Mouse (Mus musculus): Measurements from ENCODE around the gene Oprl1.

The Oprl1 gene

DNA sequence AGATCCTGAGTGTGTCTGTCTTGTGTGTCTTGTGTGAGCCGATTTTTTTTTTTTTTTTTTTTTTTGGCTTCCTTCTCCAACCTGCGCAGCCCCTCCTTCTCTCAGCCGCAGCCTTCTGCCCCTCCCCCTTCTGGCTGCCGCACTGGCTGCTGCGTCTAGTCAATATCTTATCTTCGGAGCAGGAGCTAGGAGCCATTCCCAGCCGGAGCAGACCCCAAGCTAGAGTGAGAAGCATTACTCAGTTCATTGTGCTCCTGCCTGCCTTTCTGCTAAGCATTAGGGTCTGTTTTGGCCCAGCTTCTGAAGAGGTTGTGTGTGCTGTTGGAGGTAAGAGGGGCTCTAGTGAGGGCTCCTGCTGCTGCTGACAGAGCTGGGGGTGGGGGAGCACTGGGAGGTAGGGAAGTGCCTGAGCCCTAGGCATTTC lies at the start of gene Oprl1:
TSS of gene Oprl1 (plus strand) at position 114 of the 424 bp plus-strand sequence.
- DNase-seq = peak; percentile 80

DNA sequence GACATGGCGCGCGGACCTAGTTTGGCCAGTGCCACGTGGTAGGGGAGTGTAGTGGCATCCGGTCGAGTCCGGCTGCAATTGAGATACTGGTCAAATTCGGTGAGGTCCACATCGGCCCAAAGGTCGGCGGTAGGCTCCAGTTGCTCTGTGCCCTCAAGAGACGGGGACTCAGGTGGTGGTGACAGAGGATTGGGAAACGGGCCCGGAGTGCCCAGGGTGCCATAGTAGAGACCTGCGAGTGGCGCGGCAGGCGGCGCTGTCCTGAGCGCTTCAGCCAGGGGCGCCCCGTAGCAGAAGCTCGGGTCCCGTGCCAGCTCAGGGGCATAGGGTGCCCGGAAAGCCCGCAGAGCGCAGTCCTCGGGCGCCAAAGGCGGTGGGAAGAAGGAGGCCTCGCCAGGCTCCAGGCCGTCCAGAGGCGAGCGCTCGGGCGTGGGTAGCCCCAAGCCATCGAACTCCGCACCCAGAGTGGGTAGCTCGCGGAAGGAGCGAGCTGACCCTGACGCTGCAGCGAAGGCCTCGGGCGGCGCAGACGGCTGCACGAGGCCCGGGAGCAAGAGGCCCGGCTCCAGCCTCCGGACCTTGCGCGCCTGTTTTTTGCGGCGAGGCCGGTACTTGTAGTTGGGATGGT lies 44.4 kb upstream of the Oprl1 start:
- DNase-seq = no peak

DNA sequence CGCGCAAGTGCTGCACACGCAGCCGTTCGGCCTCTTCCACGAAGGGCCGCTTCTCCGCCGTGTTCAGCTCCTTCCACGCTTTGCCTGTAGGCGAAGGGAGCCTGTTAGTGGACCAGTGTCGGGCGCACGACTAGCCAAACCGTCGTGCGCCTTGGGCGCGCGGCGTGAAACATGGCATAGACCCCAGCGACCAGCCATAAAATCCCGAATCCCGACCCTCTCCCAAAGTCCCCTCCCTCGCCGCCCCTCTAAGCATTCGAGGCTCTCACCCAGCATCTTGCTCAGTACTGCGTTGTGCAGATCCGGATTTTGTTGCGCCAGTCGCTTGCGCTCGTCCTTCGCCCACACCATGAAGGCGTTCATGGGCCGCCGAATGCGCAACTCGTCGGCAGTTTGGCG lies 43.9 kb upstream of the Oprl1 start:
- DNase-seq = no peak

DNA sequence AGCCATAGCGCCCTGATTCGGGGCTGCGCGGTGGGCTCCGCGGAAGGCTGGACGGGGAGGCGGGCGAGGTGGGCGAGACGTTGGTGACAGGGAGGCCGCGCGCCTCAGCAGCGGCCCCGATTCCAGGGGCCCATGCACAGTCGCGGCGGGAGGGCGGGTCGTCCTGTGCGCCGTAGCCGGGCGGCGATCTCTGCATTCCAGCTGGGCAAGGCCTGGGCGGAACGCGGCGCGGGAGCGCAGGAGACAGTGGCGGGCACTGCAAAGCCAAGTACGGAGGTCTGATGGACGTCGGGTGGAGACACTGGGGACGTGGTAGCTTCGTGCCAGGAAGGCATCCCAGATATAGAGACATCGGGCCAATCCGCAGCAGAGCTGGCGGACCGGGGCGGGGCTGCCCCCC lies 43.5 kb upstream of the Oprl1 start, which contains the start of gene Sox18:
TSS of gene Sox18 (minus strand) at position 315 of the 400 bp plus-strand sequence.
- no peak for DNase-seq

DNA sequence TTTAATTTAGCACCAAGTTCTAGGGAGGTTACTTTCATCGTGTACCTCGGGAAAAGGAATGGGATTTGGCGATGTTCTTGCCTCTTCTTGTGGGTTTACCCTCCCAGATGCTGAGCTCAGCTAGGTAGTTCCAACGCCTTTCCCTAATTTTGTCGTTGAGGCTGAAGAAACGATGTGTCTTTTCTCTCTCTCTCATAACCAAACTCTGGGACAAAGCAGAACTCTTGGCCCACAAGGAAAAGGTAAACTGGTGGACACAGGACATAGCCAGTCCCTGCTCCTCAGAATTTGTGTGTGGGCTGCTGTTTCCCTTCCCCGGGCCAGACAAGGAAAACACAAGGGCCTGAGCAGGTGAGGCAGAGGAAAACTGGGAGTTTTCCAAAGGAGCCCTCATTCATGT lies 42.8 kb upstream of the Oprl1 start:
- no peak for DNase-seq

DNA sequence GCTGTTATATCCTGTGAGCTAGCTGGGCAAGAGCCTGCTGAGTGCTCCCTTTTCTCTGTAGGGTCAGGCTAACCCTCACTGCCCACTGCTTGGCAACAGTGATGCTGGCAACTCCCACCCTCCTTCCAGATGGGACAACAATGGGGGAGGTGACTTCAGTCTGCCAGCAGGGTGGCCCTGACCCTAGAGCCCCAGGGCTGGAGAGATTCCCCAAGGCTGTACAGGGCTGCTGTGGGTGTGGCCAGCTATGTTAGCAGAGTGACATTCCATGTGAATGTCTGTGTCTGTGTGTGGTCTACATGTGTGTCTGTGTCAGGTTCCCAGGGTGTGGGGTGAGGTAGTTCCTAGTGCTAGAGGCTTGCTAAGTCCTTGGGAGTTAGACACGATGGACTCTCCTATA lies 41.3 kb upstream of the Oprl1 start:
- DNase-seq = no peak

DNA sequence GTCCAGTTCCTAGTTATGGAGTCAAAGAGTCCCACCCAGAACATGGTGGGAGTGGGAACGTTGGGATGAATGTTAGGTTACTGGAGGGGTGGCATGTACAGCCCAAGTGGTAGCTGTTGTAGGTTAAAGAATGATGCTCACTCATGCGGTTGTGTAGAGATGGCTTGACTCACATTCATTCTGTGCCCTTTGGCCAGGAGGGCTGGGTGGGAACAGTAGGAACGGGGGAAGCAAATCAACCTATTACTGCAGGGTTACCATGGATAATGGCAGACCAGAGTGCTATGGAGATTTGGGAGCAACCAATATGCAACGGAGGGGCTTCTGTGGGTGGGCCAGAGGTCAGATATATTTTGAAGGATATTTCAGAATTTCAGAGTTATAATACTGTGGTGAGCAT lies 39.9 kb upstream of the Oprl1 start:
- DNase-seq = no peak

DNA sequence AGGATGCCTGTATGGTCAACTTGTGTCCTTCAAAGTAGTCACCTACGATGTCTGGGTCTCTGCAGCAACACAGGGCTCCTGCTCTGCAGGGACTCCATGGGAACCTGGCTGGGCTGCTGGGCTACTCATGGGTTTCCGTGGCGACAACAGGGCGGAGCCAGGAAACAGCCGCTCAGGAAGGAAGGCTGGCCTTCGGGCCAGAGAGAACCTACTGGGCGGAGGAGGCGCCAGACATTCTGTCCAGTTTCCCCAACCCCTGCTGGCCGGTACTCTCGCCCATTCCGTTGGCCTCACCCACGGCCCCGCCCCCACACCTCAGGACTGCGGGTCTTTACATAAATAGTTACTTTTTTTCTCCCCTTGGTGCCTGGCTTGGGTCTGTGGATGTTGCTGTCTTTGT lies 39.4 kb upstream of the Oprl1 start:
- no peak for DNase-seq

DNA sequence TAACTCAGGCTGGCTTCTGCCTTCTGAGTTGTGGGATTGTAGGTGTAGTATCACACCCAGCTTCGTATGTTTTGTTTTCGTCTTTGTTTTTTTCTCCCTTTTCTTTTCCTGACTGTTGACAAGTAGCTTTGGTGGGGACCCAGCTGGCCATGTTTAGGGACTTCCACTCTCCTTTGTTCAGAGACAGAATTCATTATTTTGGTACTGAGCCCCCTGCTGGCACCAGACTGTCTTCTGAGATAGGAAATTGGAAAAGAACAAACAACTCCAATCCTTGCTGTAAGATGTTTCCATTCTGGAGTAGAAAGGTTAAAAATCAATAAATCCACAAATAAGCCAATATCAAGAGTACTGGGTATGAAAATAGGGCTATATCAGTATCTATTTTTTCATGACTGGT lies 38.4 kb upstream of the Oprl1 start:
- no peak for DNase-seq

DNA sequence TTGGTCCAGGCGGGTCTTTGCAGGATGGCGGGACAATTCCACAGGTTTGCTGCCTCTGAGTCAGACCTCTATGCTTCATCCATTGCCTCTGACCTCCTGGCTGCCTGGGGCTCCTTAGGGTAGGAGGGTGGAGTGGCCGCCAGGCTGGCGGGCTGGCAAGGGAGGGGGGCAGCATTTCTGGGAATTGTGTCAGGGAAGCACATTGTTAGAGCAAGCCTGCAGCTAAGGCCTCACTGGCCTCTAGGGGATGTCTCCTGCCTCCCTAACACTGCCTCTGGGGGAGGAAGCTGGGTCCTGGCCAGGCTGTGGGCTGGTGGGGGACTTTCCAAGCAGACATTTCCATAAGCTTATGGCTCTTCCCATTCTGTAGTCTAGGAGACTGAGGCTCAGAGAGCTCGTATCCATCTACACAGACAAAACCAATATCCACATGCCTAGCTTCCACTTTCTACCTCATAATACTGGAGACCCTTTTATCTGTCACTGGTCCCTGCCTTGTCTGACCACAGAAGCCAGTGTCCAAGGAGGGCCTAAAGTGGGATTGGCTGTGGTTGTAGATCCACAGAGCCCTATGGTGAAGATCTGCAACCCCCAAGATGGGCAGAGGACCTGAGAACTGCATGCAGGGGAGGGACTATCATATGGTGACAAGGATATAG lies 37.6 kb upstream of the Oprl1 start:
- no peak for DNase-seq

DNA sequence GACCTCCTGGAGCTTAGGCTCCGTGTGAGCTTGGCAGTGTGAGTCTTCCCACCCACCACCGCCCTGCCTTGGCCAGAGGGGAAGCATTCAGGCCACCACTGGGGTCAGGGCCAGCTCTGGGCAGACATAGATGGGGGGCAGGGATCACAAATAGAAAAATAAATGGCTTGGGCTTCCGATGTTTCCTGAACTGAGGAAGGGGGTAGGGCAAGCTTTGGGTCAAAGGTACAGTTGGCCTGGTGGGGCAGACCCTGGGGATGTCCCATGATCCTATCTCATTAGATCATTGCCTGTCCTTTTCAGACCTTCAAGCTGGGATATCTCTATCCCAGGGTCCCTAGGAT lies 37.1 kb upstream of the Oprl1 start:
- no peak for DNase-seq

DNA sequence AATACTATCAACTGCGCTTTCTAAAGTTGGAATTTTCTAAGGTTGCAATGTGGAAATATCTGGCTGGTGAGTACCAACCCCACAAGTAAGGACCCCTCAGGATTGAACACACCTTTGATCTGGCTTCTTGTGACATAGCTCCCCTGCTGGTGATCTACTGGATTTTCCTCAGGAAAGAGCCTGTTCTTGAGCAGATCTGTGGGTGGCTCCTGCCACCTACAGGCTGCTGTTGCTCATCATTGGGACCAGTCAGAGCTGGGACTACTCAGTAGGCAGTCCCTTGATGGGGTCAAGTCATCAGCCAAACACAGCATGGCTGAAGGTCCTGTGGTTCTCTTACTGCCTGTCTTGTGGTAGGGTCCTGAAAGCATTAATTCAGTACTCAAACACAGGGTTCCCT lies 36.0 kb upstream of the Oprl1 start:
- peak; percentile 71 for DNase-seq

DNA sequence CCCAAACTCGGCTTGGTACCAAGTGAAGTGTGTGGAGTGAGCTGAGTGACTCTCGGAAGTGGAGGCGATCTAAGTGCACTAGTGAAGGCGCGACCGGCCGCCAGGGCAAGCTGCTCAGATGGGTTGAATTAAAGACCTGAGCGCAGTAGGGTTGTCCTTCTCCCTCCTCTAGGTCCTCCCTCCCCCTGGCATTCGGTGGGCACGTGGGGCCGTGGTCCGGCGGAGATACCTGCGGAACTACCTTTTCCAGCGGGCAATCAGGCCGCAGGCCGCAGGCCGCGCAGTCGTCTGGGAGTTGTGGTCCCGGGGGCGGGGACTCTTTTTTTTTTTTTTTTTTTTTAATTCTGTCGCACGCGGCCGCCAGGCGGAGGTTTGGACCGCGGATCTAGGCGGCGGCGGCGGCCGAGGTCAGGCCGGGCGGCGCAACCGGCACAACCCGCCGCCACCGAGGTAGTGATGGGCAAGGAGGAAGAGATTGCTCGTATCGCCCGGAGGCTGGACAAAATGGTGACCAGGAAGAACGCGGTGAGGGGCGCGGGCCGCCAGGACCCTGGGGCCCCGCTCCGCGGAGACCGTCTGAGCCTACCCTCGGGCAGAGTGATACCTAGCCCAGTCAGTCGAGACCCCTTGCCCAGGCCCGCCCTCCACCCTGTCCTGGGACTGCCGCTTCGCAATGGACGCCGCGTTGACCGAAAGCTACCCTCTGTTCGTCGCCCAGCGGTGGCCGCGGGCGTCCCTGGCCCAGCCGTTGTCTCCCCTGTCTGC lies 34.7 kb upstream of the Oprl1 start, which contains the start of gene Tcea2:
TSS of gene Tcea2 (plus strand) at position 360 of the 765 bp plus-strand sequence.
- DNase-seq = peak; percentile 80

DNA sequence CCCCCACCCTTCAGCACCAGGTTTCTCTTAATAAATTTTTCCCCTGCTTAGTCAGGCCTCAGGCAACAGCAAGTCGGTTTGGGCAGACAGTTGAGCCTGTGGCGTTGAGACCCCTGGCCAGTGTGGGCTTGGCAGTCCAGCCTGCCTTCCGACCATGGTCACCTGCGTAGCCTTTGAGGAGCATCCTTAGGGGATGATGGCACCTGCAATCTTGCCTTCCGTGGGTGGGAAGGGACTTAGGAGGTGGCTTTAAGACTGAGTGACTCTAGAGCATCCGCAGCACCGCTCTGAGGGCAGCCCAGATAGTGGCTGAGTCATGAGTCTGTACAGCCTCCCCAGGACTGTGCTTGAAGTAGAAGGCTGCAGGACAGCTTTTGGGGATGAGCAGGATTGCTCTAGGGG lies 34.1 kb upstream of the Oprl1 start:
- DNase-seq = peak; percentile 52

DNA sequence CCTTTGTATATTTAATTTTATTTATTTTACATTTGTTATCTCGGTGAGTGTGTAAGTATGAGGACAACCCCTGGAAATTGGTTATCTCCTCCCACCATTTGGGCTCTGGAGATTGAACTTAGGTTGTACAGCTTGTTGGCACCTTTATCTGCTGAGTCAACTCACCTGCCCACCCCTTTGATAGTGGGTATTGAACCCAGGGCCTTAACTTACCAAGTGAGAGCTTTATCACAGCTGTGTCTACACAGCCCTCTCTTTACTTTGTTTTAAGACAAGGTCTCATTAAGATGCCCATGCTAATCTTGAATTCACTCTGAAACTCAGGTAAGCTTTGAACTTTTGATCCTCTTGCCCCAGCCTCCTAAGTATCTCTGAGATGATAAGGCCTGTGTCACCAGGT lies 32.8 kb upstream of the Oprl1 start:
- peak; percentile 1 for DNase-seq

DNA sequence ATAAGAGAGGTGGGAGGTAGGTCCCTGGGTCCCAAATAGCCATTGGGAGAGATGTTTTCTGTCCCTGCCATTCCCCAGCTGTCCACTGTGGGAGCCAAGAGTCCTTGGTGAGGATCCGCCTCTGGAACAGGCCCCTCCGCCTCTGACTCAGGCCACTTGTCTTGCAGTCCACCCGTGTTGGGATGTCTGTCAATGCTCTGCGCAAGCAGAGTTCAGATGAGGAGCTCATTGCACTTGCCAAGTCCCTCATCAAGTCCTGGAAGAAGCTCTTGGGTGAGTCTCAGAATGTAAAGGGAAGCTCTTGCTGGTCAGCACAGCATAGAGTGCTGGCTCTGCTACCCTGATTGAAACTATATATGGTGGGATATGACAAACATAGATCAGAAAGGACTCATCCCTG lies 31.4 kb upstream of the Oprl1 start:
- DNase-seq = peak; percentile 2

DNA sequence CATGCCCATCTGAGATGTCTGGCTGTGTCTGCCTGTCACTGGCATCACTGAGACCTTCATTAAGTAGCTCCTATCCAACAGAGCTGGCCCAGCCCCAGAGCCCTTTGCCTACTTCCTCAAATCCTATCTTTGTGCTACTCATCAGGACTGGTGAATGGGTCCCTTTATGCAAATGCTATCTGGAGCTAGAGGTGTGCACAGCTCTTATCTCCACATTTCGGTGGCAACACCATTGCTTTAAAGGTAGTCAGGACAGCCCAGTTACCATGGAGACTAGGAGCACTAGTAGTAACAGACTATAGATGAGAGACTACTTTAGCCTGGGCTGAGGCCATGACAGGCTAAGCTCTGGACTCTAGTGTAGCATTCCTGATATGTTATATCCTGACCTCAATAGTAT lies 30.1 kb upstream of the Oprl1 start:
- DNase-seq = no peak

DNA sequence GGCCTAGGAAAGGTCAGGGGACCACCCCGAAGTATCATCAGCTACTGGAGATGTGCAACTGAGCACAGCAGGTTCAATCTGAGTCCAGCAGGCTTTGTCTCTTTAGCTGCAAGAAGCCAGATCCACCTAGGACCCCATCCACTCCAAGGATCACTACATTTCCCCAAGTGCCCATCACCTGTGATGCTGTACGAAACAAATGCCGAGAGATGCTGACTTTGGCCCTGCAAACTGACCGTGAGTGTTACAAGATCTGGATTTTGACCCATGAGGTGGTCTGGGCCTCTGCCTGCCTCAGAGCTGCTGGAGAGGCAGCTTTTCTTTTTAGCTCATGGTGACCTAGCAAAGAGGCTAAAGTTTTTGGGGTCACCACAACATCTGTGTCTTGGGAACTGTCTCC lies 29.1 kb upstream of the Oprl1 start:
- no peak for DNase-seq

DNA sequence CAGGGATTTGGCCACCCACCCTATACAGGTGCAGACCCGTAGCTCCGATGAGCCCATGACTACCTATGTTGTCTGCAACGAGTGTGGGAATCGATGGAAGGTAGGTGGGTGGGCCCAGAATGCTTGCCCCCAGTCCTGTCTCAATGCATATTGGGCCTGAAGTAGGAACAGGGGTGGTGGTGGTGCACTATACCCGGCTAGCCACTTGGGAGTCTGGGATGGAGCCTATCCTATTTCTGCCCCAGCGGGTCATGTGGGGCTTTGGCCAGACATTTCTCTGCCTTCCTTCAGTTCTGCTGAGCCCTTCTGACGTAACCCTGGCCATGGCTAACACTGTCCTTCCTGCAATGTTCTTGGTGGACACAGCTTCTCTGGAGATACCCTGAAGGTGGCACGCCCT lies 27.2 kb upstream of the Oprl1 start:
- no peak for DNase-seq

DNA sequence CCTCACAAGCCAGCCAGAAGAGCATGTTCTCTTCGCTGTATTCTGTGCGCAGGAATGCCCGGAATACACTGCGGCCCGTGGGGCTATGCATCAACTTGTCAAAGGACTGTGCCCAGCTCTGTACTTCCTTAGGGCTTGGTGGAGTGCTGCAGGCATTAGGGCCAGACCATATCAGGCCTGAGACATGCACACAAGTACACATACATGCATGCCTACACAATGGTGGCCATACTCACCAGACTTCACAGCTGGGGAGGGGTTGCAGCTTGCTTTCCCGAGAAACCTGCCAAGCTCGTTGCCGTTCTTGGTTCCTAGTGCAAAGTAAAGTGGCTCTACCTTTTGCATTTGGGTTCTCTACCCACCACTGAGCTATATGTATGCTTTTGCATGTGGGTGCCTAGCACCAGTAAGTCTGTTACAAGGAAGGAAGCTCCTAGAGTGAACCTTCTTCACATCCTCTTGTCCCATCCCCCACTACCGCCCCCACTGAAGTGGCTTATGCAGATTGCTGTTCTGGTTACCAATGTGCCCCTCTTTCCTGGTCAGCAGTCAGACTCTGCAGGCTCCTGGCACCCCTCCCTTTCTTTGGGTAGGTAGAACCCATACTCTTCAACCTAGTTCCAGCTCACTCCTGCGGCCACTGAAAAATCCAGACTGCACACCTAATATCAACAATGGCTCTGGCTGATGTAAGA lies 25.2 kb upstream of the Oprl1 start:
- no peak for DNase-seq

DNA sequence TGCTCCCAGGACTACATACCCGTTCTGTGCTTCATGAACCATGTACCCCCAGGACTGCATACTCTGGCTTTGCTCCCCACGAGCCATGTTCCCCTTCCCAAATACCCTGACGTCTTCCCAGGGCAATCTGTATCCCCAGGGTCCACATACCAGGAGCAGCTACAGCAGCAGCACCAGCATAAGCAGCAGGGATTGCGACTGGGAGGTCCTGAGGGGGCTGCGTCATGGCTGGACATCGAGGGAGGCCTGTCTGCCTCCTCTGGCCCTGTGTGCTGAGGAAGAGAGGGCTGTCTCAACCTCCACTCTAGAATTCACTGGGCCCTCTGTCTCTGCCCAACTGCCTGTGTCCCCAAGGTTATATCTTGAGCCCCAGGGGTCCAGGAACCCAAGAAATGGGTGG lies 23.7 kb upstream of the Oprl1 start:
- DNase-seq = no peak

DNA sequence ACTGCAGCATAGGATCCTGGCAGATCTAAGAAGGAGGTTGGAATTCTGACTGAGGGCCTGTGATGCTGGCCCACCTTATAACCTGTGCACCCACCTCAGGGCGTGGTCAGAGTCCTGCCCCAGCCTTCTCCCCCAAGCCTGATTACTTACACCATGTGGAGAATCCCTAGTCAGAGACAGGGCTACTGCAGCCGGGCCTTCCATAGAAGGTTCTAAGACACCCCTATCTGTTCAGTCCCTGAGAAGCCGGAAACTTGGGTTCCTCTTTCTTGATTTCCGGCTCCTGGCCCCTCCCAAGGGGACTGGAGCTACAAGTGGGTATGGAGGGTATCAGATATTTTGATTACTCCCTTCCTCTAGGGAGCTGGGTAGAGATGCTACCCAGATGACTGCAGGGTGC lies 23.2 kb upstream of the Oprl1 start:
- DNase-seq = no peak

DNA sequence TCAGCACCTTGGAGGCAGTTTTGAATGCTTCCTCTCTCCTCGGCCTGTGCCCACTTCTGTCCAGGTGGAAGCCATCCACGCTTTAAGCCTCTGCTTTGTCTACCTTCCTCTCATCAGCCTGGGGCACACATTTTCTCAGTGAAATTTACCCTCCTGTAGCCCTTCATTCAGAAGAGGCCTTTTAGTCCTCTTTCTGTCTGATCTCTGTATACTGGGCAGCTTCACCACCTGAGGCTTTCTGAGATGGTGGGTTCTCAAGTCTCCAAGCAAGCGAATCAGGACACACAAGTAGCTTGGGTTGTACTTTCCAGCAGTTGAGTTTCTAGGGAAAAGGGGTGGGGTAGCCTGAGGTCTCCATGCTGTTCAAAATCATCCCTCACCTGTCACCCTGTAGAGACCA lies 22.5 kb upstream of the Oprl1 start:
- DNase-seq = no peak

Measured in right cerebral cortex, postnatal 25 days (tissue).